Mouse (Mus musculus): ENCODE measurements at regions not wholly inside any gene's neighbourhood (a gene's known extent, or its start where the extent isn't known, plus 50 kb on each side); places are given as distances from the start of the nearest gene placed in this dataset.

- TF ChIP-seq CTCF (IDR thresholded peaks at IDR 0.05; ENCODE audit: low read depth, low read length) (no peak), TAL1 (conservative IDR thresholded peaks at IDR 0.05; ENCODE audit: low read depth, low read length) (no peak)
These were observed 137.0 kb upstream of the Btg1 start for GRCm38 (mm10) chr10:96479786-96480185.
